Mouse (Mus musculus): Measurements from ENCODE around the gene Lrrc59. TPM values are rescaled to one million over a fixed set of nuclear protein-coding genes. Genes with fewer than 3 reads are reported as not detected.

The Lrrc59 gene
- polyA plus RNA-seq, 1 experiment = 198 TPM

- no peak for TF ChIP-seq GATA1 (IDR thresholded peaks at IDR 0.05; ENCODE audit: low read length)
Measured at GRCm38 (mm10) chr11:94617646-94618045, 11.9 kb upstream of the Lrrc59 start.

- TF ChIP-seq GATA1 (IDR thresholded peaks at IDR 0.05; ENCODE audit: low read length) = no peak
Measured at GRCm38 (mm10) chr11:94620766-94621457, 8.7 kb upstream of the Lrrc59 start.

GRCm38 (mm10) chr11:94621458-94621852 is 8.1 kb upstream of the Lrrc59 start:
- no peak for TF ChIP-seq GATA1 (IDR thresholded peaks at IDR 0.05; ENCODE audit: low read length)

- no peak for TF ChIP-seq GATA1 (IDR thresholded peaks at IDR 0.05; ENCODE audit: low read length)
Measured at GRCm38 (mm10) chr11:94622162-94622561, 7.4 kb upstream of the Lrrc59 start.

- TF ChIP-seq GATA1 (IDR thresholded peaks at IDR 0.05; ENCODE audit: low read length) = no peak
Measured at GRCm38 (mm10) chr11:94629884-94630198, 274 bp downstream of the Lrrc59 start.

GRCm38 (mm10) chr11:94630199-94631011 is 838 bp downstream of the Lrrc59 start:
- TF ChIP-seq GATA1 (IDR thresholded peaks at IDR 0.05; ENCODE audit: low read length) = no peak

- TF ChIP-seq GATA1 (IDR thresholded peaks at IDR 0.05; ENCODE audit: low read length) = no peak
Measured at GRCm38 (mm10) chr11:94631969-94632368, 2.4 kb downstream of the Lrrc59 start.

GRCm38 (mm10) chr11:94632988-94633387 is 3.4 kb downstream of the Lrrc59 start:
- no peak for TF ChIP-seq GATA1 (IDR thresholded peaks at IDR 0.05; ENCODE audit: low read length)

GRCm38 (mm10) chr11:94634431-94634830 is 4.9 kb downstream of the Lrrc59 start:
- TF ChIP-seq GATA1 (IDR thresholded peaks at IDR 0.05; ENCODE audit: low read length) = no peak

GRCm38 (mm10) chr11:94644461-94645219 is 15.1 kb downstream of the Lrrc59 start:
- no peak for TF ChIP-seq GATA1 (IDR thresholded peaks at IDR 0.05; ENCODE audit: low read length)

- TF ChIP-seq GATA1 (IDR thresholded peaks at IDR 0.05; ENCODE audit: low read length) = no peak
Measured at GRCm38 (mm10) chr11:94646457-94646856, 16.9 kb downstream of the Lrrc59 start.

GRCm38 (mm10) chr11:94652973-94653372 is 23.4 kb downstream of the Lrrc59 start:
- no peak for TF ChIP-seq GATA1 (IDR thresholded peaks at IDR 0.05; ENCODE audit: low read length)

- TF ChIP-seq GATA1 (IDR thresholded peaks at IDR 0.05; ENCODE audit: low read length) = no peak
Measured at GRCm38 (mm10) chr11:94653663-94654436, 24.3 kb downstream of the Lrrc59 start, which contains the start of the genes Mrpl27 and Eme1. Mrpl27 (plus strand) TSS chr11:94653767. Eme1 (minus strand) TSS chr11:94653964.

- TF ChIP-seq GATA1 (IDR thresholded peaks at IDR 0.05; ENCODE audit: low read length) = no peak
Measured at GRCm38 (mm10) chr11:94661344-94661743, 31.8 kb downstream of the Lrrc59 start.

- no peak for TF ChIP-seq GATA1 (IDR thresholded peaks at IDR 0.05; ENCODE audit: low read length)
Measured at GRCm38 (mm10) chr11:94665281-94665680, 35.7 kb downstream of the Lrrc59 start.

Data from G1E-ER4 (cell line).